Mouse (Mus musculus) ES-CJ7 (cell line): ENCODE results near the gene Olfr487.
"Not testable (repeated sequence)": the region's sequence is repeated elsewhere in the genome, so short reads cannot be mapped to it uniquely, and the experiment has no call there.

ENCODE experiments used
- DNase-seq: peaks from one replicate; pipeline ENCODE4 v3.0.0; 2011; ENCODE audit warnings: low read depth, low spot score

Gene Olfr487

DNA sequence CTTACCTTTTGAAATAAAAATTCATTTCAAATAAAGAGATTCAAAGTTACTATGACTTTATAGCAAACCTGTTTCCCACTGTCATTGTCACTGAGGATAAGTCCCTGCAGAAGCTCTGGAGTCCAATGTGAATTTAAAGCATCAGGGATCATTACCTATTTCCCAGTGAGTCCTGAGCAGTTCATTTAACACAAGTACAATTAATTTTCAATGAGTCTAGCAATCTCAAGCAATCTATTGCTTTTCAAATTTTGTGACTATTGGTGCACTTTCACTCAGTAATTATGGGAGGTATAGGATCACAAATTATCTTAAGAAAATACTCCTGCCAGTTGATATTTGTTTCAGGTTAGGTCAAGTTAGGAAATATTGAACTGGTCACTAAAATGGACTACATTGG is at the start of gene Olfr487:
Gene Olfr487 (minus strand): TSS at position 101 of the 400 bp plus-strand sequence.
- DNase-seq: not testable (repeated sequence)

DNA sequence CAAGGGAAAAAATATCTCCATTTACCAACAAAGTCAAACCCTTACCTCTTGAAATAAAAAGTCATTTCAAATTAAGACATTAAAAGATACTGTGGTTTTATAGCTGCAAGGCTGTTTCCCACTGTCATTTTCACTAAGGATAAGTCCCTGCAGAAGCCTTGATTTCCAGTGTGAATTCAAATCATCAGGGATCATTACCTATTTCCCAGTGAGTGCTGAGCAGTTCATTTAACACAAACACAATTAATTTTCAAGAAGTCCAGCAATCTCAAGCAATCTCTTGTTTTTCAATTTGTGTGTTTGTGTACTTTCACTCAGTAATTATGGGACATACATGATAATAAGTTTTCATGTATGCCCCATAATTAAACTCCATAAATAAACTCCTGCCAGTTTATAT is 43.8 kb upstream of the Olfr487 start, which contains the start of gene Olfr488:
Gene Olfr488 (minus strand): TSS at position 101 of the 400 bp plus-strand sequence.
- no peak for DNase-seq

DNA sequence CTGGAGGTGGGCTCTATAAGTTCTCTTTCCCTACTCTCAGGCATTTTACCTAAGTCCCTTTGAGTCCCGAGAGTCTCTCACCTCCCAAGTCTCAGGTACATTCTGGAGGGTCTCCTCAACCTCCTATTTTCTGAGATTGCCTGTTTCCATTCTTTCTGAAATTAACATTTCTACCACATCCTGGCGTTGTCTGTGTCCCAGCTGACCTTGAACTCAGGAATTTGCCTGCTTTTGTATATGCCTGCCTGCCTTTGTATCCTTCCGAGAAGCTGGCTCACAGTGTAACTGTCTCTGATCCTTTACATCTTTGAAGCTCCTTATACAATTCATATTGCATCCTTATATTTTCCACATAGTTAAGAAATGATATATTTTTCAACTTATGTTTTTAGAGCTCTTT is 19.1 kb upstream of the Olfr487 start:
- DNase-seq: peak; percentile 56

DNA sequence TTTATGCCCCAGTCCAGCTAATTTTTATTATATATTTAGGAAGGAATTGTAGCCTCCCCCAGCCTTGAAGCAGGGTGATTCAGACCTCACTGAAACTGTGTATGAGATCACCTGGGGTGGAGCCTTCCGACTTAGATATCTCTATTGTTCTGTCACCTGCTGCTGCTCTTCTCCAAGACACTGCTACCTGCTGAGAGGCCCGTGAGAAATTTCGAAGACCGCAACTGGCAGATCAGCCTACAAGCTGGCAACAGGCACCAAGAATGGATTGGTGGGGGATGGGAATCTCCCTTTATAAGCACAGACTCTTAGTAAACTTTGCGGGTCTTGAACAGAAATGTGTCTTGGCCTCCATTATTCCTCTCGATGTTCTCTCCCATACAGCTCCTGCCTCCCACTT is 17.5 kb downstream of the Olfr487 start:
- peak; percentile 95 for DNase-seq

DNA sequence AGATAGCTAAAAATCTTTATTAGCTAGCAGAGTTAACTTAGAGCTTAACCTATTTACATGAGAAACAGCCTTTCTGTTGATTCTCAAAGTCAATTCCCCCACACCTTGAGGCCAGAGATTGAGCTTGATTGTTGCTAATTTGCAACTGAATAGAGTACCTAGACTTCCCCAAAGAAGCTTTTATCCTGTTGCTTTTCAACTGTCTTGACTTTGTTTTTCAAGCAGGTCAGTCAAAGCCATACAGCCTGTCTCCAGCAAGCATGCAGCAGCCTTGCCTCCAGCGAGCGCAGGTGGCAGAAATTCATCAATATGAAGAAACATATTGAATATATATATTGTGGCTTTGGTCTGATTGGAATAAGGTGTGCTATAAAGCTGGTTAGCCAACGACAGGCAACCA is 18.1 kb downstream of the Olfr487 start:
- DNase-seq: peak; percentile 95

DNA sequence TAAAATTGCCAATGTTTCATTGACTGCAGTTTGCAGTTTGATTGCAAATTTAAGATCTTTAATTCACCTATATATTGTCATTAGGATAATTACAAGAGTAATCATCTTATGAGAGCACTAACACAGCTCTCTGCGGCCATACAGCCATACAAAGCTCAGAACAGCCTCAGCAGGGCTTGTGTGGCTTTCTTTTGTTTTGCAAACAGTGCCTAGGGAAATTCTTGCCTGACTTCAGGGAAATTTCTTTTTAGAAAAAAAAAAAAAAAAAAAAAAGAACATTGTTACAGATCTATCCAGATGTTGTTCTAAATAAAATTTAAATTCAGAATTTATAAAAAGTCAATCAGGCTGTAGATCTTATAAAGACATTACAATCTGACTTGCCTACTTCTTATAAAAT is 21.7 kb downstream of the Olfr487 start:
- DNase-seq: peak; percentile 31

DNA sequence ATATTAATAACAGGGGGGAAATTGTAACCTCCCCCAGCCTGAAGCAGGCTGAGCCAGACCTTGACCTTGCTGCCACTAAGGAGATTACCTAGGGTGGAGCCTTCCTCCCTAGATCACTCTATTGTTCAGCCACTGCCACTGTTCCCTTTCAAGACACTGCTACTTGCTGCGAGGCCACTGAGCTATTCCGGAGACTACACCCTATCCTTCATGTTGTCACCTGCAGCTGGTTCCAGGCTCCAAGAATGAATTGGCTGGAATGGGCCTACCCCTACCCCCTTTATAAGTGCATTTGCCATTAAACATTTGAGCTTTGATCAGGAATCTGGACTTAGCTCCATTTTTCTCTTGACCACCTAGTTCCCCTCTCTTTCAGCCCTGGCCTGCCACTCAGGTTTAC is 23.2 kb downstream of the Olfr487 start:
- peak; percentile 50 for DNase-seq

DNA sequence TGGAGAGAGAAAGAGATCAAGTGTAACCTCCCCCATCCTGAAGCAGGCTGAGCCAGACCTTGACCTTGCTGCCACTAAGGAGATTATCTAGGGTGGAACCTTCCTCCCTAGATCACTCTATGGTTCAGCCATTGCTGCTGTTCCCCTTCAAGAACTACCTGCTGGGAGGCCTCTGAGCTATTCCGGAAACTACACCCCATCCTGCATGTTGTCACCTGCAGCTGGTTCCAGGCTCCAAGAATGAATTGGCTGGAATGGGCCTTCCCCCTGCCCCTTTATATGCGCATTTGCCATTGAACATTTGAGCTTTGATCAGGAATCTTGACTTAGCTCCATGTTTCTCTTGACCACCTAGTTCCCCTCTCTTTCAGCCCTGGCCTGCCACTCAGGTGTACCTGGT is 29.2 kb downstream of the Olfr487 start:
- peak; percentile 85 for DNase-seq

DNA sequence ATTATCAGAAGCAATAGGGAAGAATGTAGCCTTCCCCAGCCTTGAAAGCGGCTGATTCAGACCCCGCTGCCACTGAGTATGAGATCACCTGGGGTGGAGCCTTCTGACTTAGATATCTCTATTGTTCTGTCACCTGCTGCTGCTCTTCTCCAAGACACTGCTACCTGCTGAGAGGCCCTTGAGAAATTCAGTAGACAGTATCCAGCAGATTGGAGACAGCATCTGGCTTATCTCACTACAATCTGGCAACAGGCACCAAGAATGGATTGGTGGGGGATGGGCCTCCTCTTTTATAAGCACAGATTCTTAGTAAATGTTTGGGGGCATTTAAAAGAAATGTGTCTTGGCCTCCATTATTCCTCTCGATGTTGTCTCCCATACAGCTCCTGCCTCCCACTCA is 30.0 kb downstream of the Olfr487 start:
- DNase-seq: peak; percentile 69

DNA sequence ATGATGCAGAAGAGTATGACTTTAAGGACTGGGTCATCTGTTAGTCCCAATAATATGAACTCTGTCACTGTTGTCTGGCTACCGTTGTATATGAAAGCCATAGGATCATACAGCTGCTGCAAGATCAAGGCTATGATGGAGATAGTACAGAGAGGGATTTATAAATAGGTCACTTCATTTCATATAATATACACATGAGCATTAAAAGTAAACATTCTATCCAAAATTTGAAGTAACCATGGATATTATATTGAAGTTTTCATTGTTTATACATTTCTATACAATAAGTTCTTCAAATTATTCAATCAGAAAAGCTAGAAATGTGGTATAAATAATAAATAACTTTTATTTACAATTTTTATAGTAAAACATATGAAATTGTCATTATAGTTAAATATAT is 41.8 kb downstream of the Olfr487 start, which contains the start of gene Olfr486:
Gene Olfr486 (minus strand): TSS at position 101 of the 400 bp plus-strand sequence.
- DNase-seq: not testable (repeated sequence)

DNA sequence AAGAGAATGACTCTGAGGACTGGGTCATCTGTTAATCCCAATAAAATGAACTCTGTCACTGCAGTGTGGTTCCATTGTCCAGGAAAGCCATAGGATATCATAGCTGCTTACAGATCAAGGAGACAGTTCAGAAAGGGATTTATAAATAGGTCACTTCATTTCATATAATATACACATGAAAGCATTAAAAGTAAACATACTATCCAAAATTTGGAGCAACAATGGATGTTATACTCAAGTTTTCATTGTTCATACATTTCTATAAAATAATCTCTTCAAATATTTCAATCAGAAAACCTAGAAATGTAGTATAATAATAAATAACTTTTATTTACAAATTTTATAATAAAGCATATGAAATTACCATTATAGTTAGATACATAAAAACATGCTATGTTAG is 54.7 kb downstream of the Olfr487 start, which contains the start of gene Olfr485:
Gene Olfr485 (minus strand): TSS at position 101 of the 400 bp plus-strand sequence.
- DNase-seq: no peak
